Mouse (Mus musculus) embryo, embryonic 10.5 days (tissue): Measurements from ENCODE around the gene Stard3nl.

Source experiments
- DNase-seq: peaks from one replicate; pipeline ENCODE4 v3.0.0-alpha.2; 2015; ENCODE audit warnings: low spot score

Gene Stard3nl

DNA sequence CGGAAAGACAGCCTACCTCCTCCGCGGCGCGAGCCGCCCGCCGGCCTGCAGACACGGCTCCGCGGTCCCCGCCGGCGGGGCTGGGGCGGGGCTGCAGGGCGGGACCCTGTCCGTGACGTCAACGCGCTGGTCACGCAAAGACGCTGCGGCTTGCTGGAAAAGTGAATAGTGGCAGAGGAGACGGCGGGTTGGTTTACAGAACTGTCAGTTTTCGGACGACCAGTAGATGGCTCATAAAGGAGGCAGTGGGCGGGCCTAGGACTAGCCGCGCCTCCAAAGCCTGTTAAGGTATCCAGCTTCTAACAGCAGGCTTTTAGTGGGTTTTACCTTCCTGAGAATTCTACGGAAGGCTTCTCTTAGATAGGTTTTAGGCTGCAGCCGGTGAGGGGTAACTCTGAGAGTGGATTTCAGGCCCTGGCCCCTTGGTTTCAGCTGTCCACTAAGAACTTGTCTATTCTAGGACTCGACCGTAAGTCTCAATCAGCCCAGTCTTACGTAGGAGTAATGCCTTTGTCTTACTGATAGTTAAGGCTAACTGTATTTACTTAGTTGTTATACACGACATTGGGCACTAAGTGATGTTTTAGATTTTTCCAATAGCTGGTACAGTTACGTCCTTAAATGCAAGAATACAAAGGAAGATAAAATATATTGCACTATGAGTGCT is at the start of gene Stard3nl:
Gene Stard3nl, minus strand, starts transcription at position 108 of the 667 bp plus-strand sequence.
- peak; percentile 98 for DNase-seq

DNA sequence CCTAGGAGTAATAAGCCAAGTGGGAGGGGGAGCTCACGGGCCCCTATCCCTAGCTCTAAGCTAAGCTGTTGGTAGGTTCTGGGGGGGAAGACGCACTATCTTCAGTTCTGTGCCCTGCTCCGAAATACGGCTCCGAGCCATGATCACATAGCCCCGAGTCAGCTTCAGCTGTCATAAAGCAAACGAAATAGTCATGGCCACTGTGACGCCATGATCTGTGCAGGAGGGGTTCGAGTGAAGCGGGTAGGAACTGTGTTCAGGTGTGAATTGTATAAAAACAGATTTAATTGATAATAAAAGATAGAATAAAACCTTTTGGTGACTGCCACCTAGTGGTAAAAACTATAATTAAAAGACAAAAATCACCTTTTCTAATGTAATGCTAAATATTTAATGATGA is 42.4 kb upstream of the Stard3nl start:
- peak; percentile 12 for DNase-seq

DNA sequence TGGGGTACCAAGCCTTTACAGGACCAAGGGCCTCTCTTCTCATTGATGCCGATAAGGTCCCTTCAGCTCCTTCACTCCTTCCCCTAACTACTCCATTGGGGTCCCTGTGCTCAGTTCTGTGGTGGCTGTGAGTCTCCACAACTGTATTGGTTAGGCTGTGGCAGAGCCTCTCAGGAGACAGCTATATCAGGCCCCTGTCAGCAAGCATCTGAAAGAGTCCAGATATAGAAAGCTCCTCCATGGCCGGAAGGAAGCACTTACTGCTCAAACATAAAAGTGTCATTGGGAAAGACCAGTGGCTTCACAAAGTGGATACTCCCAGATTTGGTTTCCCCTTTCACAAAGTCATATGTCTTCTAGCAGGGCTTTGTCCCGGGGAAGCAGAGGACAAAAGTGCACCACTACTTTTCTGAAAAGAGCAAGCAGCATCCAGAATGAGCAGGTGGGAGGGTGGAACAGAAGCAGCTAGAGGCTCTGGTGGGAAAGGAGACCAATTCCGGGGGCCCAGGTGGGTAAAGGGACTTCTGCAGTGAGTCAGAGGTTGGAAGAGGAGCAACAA is 34.3 kb upstream of the Stard3nl start:
- DNase-seq = no peak

DNA sequence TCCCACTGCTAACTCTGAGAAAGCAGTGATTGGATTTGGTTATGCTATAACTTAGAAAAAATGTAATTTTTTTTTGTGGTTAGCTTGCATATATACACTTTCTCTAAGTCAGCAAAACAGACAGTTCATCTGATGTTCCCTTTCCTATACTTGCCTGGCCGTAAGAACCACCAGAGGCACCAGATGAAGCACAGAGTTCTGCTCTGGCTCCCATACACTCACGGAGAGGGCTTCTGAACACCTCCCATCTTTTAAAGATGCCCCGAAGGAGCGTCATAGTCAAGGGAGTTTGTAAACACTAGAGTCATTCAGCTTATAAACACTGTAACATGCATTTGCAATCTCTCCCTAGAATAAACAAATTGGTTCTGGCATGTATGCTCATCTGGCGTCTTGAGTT is 32.5 kb upstream of the Stard3nl start:
- no peak for DNase-seq

DNA sequence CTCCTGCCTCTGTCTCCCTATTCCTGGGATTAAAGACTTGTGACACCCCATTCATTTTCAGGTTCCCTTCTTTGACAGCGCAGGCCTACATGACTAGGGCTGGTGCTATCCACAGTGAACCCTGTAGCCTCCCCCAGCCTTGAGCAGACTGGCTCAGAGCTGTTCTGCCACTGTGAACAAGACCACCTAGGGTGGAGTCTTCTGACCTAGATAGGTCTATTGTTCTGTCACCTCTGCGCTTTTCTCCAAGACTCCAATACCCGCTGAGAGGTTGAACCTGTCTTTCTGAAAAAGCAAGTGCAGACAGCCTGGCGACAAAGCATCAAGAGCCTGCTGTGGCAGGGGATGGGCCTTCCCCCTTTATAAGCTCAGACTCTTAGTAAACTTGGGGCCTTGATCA is 29.0 kb upstream of the Stard3nl start:
- DNase-seq = no peak

DNA sequence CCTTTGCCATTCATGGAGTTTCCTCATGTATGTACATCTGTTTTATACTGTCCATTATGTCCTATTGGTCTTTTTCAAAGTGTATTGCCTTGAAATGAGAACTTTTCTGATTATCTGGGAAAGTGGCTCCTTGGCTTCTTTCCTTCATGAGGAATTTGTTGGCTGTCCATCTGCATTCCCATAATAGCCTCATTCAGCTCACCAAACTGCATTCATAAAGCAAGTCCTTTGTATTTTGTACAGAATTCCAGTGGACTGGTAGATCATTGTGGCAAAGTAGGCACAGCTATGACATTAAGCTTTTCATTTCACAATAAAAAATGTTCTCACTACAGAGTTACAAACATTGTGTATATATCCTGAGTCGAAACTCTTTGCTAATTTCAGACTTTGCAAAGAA is 26.9 kb upstream of the Stard3nl start:
- no peak for DNase-seq

DNA sequence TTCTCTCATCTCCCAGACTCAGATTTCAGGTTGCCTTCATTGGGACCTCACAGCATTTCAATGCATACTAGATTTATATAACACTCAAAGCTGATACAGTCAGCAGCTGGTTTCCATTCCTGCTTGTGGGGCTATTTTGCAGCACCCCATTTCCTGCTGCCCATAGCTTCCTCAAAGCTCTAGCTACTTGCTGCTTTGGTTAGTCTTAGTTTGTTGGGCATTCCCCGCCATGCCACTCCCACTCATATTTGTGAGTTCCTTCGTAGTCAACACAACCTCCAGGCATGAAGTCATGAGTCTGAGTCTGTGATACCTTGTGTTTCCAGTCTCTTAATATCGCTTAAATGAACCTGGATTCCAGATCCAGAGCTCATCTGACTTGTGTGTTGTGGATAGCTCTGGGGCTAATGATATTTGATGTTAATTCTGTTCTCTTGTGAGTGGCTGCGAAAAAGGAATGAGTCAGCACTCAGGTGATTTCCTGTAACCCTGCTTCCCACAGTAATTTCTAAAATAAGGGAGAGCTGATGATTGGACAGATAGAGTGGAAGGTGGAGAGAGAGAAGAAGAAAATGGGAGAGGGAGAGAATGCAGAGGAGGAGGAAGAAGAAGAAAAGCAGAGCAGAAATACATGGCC is 22.4 kb upstream of the Stard3nl start:
- DNase-seq = no peak

DNA sequence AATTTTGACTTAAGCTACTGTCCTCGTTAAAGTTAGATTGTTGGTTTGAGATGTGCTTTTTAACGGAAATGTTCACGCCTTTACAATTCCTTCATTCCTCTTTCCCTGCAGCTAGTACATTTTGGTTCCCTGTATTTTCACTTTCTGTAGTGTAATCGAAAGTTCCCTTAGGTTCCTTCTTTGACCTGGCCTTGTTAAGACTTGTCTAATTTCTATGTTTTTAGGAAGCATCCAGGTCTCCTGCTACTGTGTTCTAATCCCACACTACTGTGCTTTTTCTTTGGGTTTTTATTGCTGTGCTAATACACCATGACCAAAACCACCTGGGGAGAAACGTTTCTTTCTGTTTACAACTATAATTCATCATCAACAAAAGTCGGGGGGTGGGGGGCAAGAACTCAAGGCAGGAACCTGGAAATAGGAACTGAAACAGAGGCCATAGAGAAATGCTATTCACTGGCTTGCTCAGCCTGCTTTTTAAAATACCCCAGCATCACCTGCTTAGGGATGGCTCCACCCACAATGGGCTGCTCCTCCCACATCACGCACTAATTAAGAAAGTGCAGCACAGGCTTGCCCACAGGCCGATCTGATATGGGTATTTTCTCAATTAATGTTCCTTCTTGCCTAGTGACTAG is 20.4 kb upstream of the Stard3nl start:
- no peak for DNase-seq

DNA sequence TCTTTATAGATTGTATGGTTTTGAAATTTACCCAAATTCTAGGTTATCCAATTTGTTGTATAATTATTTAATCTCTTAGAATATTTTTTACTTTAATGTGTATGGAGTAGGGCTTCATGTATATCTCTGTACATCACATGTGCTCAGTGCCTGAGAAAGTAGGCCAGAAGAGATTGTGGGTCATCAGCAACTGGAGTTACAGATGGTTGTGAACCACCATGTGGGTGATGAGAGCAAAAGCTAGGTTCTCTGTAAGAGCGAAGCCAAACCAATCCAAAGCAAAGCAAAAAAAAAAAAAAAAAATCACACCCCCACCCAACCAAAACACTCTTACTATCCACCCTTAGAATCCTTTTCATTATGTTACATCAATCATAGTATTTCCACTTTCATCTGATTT is 19.7 kb upstream of the Stard3nl start:
- no peak for DNase-seq

DNA sequence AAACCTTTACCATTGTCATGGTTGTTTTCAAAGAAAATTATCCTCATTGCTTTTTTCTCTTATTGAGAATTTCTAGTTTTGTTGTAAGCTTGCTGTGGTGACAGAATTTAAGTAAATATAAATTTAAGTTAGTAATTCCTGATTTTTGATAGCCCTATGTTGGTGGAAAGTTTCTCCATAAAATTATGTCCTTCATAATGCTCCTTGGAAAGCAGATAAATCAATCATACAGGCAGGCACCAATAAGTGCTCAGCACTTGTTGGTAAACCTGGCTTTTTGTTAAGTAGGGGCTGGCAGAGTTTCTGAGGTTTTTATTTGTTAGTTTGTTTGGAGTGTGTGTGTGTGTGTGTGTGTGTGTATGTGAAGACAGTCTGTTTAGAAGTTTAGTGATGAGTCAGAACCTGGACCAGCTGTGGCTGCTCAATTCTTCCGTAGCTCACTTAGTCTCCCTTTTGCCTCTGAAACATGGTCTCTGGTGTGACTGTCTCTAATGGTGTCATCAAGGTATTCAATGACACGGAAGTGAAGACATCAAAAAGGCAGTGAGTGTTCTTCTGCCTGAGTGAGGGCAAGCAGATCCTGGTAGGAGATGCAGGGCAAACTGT is 16.8 kb upstream of the Stard3nl start:
- no peak for DNase-seq

DNA sequence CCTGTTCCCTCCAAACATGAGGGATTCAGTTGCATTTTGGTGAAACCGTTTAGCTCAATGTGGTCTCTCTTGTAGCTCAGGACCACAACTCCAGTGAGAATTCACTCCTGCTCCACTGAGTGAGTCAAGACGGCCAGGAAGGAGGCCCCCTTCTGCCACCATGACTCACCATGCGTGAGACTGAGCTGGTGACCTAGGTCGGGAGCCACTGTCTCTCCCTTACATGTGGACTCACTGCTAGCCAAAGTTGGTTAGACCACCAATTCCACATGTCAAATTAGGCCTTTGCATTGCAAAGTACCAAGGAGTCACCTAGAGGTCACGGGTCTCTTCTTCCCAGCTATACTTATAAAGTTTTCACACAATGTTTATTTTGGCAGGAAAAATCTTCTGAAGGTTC is 16.3 kb upstream of the Stard3nl start:
- no peak for DNase-seq

DNA sequence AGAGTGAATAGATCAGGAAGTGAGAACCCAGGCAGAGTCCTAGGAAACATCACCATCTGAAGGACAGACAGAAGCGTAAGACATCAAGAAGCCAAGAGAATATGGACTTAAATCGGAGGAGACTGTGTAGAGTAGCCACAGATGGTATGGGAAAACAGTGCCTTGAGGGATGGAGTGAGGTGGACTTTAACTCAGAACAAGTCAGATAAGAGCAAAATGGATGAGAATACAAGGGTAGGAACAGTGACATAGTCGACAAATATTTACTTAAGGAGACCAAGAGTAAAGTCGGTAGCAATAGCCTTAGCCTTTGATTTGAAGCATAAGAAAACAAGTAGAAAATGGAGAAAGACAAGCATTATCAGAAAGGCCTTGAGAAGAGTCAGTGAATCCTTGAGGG is 15.1 kb upstream of the Stard3nl start:
- DNase-seq = no peak

DNA sequence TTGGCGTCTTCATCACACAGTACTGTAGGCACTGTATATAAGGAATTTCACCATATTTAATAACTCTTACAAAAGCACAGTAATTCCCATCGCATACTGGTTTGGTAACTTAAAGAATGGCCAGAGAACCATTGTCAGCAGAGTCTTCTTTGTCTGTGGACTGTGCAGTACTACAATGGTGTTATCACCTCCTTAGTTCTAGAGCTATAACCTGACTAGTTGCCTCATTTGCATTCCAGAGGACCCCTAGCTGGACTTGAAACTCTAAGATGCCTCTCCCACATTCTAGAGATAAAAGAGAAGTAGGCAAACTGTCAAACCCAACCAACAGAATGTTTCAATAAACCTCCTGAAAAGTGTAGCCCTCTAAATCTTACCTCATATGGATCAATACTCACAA is 12.4 kb upstream of the Stard3nl start:
- no peak for DNase-seq

DNA sequence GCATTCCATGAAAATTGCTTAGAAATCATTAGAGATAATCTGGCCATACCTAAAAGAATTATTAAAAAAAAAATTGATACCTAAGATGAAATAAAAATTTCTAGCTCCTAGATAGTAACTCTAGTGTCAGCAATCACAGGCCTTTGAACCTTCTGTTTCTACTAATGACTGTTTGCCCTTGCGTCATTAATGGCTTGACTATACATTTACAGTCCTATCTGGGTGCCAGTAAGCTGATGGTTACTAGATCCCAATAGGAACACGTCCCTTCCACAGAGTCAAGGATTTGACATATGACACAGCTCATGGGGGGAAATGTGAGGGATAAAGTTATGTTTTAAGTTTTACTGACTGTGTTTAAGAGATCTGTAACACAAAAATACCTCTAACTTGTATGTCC is 9.0 kb upstream of the Stard3nl start:
- no peak for DNase-seq

DNA sequence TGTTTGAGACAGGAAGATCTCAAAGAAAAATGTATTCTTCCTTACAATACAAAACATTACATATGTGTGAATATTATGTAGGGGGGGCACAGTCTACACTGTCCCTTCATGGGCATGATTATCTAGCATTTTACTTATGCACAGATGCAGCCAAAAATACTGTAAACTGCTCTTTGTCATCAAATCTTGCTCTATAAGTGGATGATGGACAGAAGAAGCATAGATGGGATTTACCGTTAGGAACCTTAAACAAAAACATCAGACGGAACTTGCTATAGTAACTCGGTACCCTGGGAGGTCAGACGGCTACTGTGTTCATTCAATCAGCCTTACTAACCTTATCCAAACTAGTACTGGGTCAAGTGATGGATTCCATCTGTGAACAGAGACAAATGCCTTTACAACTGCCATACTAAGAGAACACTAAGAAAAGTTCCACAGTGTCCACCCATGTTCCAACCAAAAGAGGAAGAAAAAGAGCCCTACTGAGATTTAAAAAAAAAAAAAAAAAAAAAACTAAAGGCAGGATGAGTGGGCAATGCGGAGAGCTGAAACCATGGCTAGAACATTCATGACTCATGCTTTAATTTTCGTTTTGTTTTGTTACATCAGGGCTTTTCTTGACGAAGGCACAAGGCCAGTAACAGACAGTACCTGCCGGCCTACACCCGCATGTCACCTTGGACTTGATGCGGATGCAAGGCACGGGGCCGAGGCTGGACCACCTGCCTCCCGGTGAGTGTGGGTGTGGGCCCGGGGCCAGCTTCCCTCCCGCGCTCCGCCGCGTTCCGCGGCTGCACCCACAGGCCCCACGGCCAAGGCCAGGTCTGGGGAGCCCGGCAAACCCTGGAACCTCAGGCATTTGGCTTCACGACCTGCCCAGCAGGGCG is 552 bp downstream of the Stard3nl start:
- DNase-seq = peak; percentile 34

DNA sequence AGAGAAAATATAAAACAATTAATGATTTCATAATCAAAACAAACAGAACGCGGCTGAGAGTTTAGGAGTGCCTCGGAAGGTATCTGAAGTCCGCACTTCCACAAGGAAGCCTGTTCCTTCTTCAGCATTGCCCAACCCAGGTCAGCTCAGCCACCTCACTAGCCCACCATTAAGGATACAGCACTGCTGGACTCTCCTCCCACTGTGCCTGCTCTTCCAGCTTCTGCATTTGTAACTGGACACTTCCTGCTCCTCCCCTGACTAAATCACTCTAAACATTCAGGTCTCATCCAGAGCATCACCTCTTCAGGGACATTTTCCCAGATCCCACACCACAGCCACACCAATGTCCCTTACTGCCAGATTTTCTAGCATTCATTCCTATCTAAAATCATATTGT is 1.4 kb downstream of the Stard3nl start:
- DNase-seq = peak; percentile 61

DNA sequence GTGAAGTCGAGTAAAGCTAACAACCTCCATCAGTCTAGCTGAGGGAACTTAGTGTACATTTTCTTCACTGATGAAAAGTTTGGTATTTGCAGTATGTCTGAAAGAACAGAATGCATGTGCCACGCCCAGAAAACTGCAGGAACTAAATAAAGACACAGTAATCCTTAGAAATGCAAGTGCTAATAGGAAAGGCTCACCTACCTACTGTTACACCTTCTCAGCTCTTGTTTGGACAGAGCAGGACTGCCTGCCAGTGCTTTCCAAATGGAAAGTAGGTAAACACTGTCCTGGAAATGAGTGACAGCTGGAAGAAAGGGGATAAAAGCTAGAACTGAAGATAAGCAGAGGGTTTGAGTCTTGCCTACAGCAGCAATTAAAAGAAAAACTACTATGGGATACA is 1.9 kb downstream of the Stard3nl start:
- no peak for DNase-seq

DNA sequence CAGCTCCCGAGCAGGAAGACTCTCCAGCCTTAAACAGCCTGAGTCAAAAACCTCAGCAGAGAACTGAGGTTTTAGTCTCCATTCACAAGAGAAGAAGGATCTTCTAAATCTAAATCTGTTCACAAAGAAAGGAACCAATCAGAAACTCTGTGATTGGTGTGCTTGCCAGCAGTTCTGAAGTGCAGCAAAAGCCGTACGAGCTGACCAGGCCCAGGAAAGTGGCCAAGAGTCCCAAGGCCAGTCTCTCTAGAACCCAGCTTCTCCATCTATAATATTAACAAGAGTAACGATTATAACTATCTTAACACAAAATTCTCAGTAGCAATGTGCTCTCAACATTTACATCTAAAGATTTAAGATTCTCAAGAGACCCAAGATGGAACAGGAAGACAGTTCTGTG is 4.0 kb downstream of the Stard3nl start:
- no peak for DNase-seq

DNA sequence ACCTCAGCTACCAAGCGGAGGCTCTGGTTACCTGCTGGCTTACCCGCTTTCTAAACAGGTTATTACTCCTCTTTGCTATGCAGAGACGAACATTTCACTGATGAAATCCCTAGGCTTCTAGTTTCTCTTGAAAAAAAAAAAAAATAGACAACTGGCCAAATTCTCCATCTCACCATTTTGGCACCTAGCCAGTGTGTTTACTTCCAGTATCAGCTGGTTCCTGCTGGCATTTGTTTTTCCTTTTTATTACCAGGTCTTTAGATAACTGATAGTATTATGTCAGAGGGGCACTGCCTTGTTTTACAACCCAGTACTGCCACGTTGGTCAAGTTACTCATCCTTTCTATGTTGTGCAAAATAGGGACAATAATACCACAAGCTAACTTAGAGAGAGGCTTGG is 5.3 kb downstream of the Stard3nl start:
- DNase-seq = no peak

DNA sequence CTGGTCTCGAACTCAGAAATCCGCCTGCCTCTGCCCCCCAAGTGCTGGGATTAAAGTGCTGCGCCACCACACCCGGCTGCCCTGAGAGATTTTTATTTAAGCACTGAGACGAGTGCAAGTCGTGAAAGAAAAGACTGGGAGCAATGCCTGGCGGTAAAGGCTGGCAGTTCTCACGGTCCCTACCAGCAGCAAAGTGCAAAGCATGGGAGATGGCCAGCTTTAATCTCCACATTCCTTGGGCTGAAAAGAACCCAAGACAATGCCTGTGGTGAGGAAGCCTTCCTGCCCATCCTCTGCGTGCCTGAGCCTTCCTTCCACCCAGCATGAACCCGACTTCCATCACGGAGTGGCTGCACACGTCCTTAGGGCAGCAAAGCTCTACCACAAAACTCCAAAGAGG is 5.7 kb downstream of the Stard3nl start:
- no peak for DNase-seq

DNA sequence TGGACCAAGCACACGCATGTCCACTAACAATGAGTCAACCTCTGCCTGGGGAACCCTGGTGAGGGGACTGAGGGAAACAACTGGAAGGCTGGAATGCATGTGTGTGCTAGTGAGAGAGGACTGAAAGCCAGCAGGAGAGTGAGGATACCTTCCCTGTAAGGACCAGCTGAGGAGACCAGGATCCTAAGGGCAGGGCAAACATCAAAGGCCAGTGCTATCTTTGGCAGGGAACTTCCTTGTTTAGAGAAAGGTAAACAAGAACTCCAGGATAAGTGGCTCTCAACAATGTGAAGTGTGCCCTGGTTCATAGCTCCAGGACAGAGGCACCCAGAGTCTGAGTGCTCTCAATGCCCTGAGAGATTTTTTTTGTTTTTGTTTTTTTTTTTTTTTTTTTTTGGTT is 6.2 kb downstream of the Stard3nl start:
- DNase-seq = no peak

DNA sequence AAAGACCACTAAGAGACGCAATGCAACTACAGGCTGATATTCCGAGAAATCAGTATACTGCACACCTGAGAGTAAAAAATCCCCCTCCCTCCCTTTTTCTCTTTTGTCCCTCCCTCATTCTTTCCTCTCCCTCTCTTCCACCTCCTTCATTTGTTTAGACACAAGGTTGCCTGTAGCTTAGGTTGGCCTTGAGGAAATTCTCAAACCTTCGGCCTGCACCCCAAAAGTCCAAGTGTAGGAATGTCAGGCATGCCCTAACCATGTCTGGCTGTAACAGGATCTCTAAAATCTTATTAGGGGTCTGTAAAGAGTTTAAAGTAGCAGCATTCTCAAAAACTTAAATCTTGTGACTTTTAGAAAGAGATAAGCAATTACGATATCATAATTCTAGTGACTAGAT is 10.4 kb downstream of the Stard3nl start:
- DNase-seq = no peak
